Mouse (Mus musculus) CH12.LX (cell line): Measurements from ENCODE around the gene Mettl4. TPM values are rescaled to one million over a fixed set of nuclear protein-coding genes. Genes with fewer than 3 reads are reported as not detected.
A peak's percentile ranks its signal among the peaks of the same experiment; 100 is the strongest.

Source experiments
- DNase-seq: peaks from one replicate; pipeline ENCODE4 v3.0.0-alpha.2; 2013; ENCODE audit errors: extremely low read depth
- H3K27ac ChIP-seq: 2 replicates; pipeline ENCODE4 v1.5.1; 2012; ENCODE audit warnings: low read depth, mild to moderate bottlenecking, control low read depth, moderate library complexity; ENCODE audit not compliant: insufficient read depth
- H3K27me3 ChIP-seq: replicated peaks from 2 replicates; pipeline ENCODE3; 2012; ENCODE audit warnings: inconsistent platforms
- H3K36me3 ChIP-seq, 2 experiments: replicated peaks in 1 of 2; 2 replicates each; pipeline versions ENCODE3 to v1.6.1; 2012; ENCODE audit warnings: inconsistent platforms in 1 of 2, low read length in 1 of 2, mild to moderate bottlenecking in 1 of 2, mixed read lengths in 1 of 2, moderate library complexity in 1 of 2; ENCODE audit not compliant: control insufficient read depth in 1 of 2, insufficient read depth in 1 of 2
- H3K4me1 ChIP-seq, 2 experiments: 2 replicates each; pipeline ENCODE4 v1.6.1; 2012; ENCODE audit warnings: inconsistent platforms in 1 of 2, moderate library complexity in 1 of 2; ENCODE audit not compliant: insufficient read depth in 2 of 2, control insufficient read depth in 1 of 2
- H3K4me2 ChIP-seq: 2 replicates; pipeline ENCODE4 v1.6.1; 2012; ENCODE audit warnings: low read depth, mild to moderate bottlenecking, control low read depth; ENCODE audit not compliant: poor library complexity, insufficient read depth, severe bottlenecking
- H3K4me3 ChIP-seq, 3 experiments: fragments of 150-350 bp in 1 of 3; sonication (generic) in 1 of 3; replicated peaks in 1 of 3; 2 replicates each; pipeline versions ENCODE3 to v1.5.1; 2011 to 2012; ENCODE audit warnings: low read depth in 2 of 3, low read length in 2 of 3, mild to moderate bottlenecking in 2 of 3, moderate library complexity in 2 of 3, control low read depth in 1 of 3, improper control_type of control experiment in 1 of 3, inconsistent platforms in 1 of 3, mixed read lengths in 1 of 3; ENCODE audit not compliant: poor library complexity in 1 of 3
- H3K79me2 ChIP-seq: replicated peaks from 2 replicates; pipeline ENCODE4 v1.6.1; 2012; ENCODE audit warnings: mild to moderate bottlenecking, moderate library complexity; ENCODE audit not compliant: control insufficient read depth, poor library complexity, insufficient read depth, severe bottlenecking; ENCODE audit errors: extremely low read depth
- H3K9ac ChIP-seq: 2 replicates; pipeline ENCODE4 v1.6.1; 2012; ENCODE audit warnings: low read depth, mild to moderate bottlenecking, control low read depth, moderate library complexity; ENCODE audit not compliant: insufficient read depth
- H3K9me3 ChIP-seq: replicated peaks from 2 replicates; pipeline ENCODE3; 2012; ENCODE audit warnings: low read length, inconsistent platforms, mixed read lengths
- CHD1 ChIP-seq: IDR thresholded peaks from 2 replicates; pipeline ENCODE4 v1.6.1; 2012; ENCODE audit warnings: low read depth, low read length, improper control_type of control experiment, inconsistent platforms
- CTCF ChIP-seq, 2 experiments: IDR thresholded peaks in 1 of 2; conservative IDR thresholded peaks in 1 of 2; 2 replicates each; pipeline ENCODE4 v1.5.1; 2011 to 2012; ENCODE audit warnings: low read depth in 2 of 2, low read length in 2 of 2, improper control_type of control experiment in 1 of 2, inconsistent platforms in 1 of 2, mild to moderate bottlenecking in 1 of 2, moderate library complexity in 1 of 2
- E2F4 ChIP-seq: IDR thresholded peaks from 2 replicates; pipeline ENCODE4 v1.6.1; 2011; ENCODE audit warnings: low read depth, low read length, improper control_type of control experiment; ENCODE audit not compliant: insufficient replicate concordance
- ELF1 ChIP-seq: IDR thresholded peaks from 2 replicates; pipeline ENCODE4 v1.6.1; 2014; ENCODE audit warnings: low read depth, mild to moderate bottlenecking, inconsistent platforms, low read length, improper control_type of control experiment
- EP300 ChIP-seq: IDR thresholded peaks from 2 replicates; pipeline ENCODE4 v1.6.1; 2011; ENCODE audit warnings: low read length, improper control_type of control experiment
- ETS1 ChIP-seq: conservative IDR thresholded peaks from 2 replicates; pipeline ENCODE4 v1.6.1; 2012; ENCODE audit warnings: low read depth, mild to moderate bottlenecking, inconsistent platforms, low read length, improper control_type of control experiment, moderate library complexity
- GABPA ChIP-seq: IDR thresholded peaks from 2 replicates; pipeline ENCODE4 v1.6.1; 2012; ENCODE audit warnings: low read depth, low read length, improper control_type of control experiment, inconsistent platforms; ENCODE audit not compliant: insufficient replicate concordance
- KAT2A ChIP-seq: IDR thresholded peaks from 2 replicates; pipeline ENCODE4 v1.6.1; 2012; ENCODE audit warnings: low read length, improper control_type of control experiment, inconsistent platforms; ENCODE audit not compliant: insufficient replicate concordance
- MEF2A ChIP-seq: IDR thresholded peaks from 2 replicates; pipeline ENCODE4 v1.6.1; 2014; ENCODE audit warnings: low read depth, mild to moderate bottlenecking, inconsistent platforms, low read length, improper control_type of control experiment, borderline replicate concordance
- POLR2A ChIP-seq: IDR thresholded peaks from 2 replicates; pipeline ENCODE4 v1.6.1; 2011; ENCODE audit warnings: low read depth, mild to moderate bottlenecking, improper control_type of control experiment, low read length
- UBTF ChIP-seq: IDR thresholded peaks from 2 replicates; pipeline ENCODE4 v1.6.1; 2012; ENCODE audit warnings: low read depth, mild to moderate bottlenecking, inconsistent platforms, low read length, improper control_type of control experiment, moderate library complexity
- USF1 ChIP-seq: IDR thresholded peaks from 2 replicates; pipeline ENCODE4 v1.6.1; 2014; ENCODE audit warnings: low read depth, mild to moderate bottlenecking, inconsistent platforms, low read length, improper control_type of control experiment
- ZC3H11A ChIP-seq: IDR thresholded peaks from 2 replicates; pipeline ENCODE4 v1.6.1; 2012; ENCODE audit warnings: low read depth, mild to moderate bottlenecking, inconsistent platforms, low read length, improper control_type of control experiment
- ZKSCAN1 ChIP-seq: IDR thresholded peaks from 2 replicates; pipeline ENCODE4 v1.6.1; 2012; ENCODE audit warnings: low read depth, inconsistent platforms, low read length, improper control_type of control experiment, borderline replicate concordance
- ZNF384 ChIP-seq: IDR thresholded peaks from 2 replicates; pipeline ENCODE4 v1.6.1; 2012; ENCODE audit warnings: low read depth, low read length, improper control_type of control experiment, inconsistent platforms
- dilution Hi-C: fragments of 300-500 bp; cut with MboI; formaldehyde crosslinking; loops from 2 replicates; pipeline ENCODE4 v1.14.3; 2020; ENCODE audit warnings: low sequenced_read_pairs; ENCODE audit not compliant: extremely low pct_unique_long_range_greater_than_20kb, extremely low pct_ligation_motif_present
- in situ Hi-C: fragments of 300-500 bp; cut with MboI; formaldehyde crosslinking; loops from 3 replicates; pipeline ENCODE4 v1.14.3; 2019; ENCODE audit warnings: low sequenced_read_pairs, low pct_ligation_motif_present, low pct_unique_long_range_greater_than_20kb, mixed read lengths
- polyA plus RNA-seq: library from polyadenylated mRNA; unstranded; fragments of >175 nt; gene quantifications from 2 replicates; pipeline ENCODE4 v1.2.1, GENCODE M21; 2012; ENCODE audit warnings: low read depth; ENCODE audit not compliant: insufficient read length
- total RNA-seq, 2 experiments: library from RNA; depleted of rRNA; stranded (reverse); fragments of 300-350 nt in 1 of 2; fragments of >200 nt in 1 of 2; gene quantifications; 2 replicates each; pipeline ENCODE4 v1.2.3; 2012 to 2014

Mettl4 gene
- total and polyA plus RNA-seq, 3 experiments: 12.4 to 24.4 (median 22.9) TPM

- H3K9me3 ChIP-seq: no peaks in the 10 kb centered on the region
- H3K27ac ChIP-seq: no peak overlapping the region
- H3K9ac ChIP-seq: no peak overlapping the region
- H3K79me2 ChIP-seq: no peaks in the 10 kb centered on the region
- no peak for TF ChIP-seq EP300
- TF ChIP-seq ZC3H11A: no peak
- TF ChIP-seq ZNF384: no peak
- TF ChIP-seq ETS1: no peak
- TF ChIP-seq GABPA: no peak
- TF ChIP-seq MEF2A: no peak
- no peak for TF ChIP-seq USF1
- no peak for TF ChIP-seq KAT2A
- no peak for TF ChIP-seq CHD1
- no peak for TF ChIP-seq POLR2A
- no peaks in the 10 kb centered on the region for H3K4me1 ChIP-seq
- H3K27me3 ChIP-seq: no peaks in the 10 kb centered on the region
- in situ Hi-C loops: no loop called here
- H3K36me3 ChIP-seq: peaks cover 9 to 22% of the 10 kb centered on the region in 2 experiments
- DNase-seq: no peak
- no peak overlapping the region for H3K4me3 ChIP-seq
- dilution Hi-C loops: no loop called here
- H3K4me2 ChIP-seq: no peak overlapping the region
These were observed 29.2 kb upstream of the Mettl4 start for GRCm38 (mm10) chr17:94778871-94779482.

DNA sequence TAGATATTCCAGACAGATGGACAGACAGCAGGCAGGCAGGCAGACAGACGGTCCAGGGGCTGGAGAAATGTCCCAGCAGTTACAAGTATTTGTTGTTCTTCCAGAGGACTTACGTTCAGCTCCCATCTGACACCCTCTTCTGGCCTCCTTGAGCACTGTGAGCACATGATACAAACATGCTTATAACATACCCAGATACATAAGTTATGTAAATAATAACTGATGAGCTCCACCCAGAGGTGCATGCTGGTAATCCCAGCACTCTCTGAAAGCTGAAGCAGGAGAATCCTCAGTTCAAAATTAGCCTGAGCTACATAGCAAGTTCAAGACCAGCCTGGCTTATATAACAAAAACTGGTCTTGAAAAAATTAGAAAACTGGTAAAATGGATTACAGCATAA lies 18.7 kb upstream of the Mettl4 start:
- Histone ChIP-seq H3K4me3 (no peak overlapping the region), H3K27me3 (no peaks in the 10 kb centered on the region), H3K4me1 (peaks cover 0 to 48% of the 10 kb centered on the region in 2 experiments; a peak in 2 of 4 replicates), H3K9me3 (no peaks in the 10 kb centered on the region), H3K27ac (no peak overlapping the region), H3K79me2 (no peaks in the 10 kb centered on the region), H3K9ac (no peak overlapping the region), H3K36me3 (peaks cover 32 to 68% of the 10 kb centered on the region in 2 experiments), H3K4me2 (no peak overlapping the region)
- DNase-seq: no peak
- dilution Hi-C loops: no loop called here
- in situ Hi-C loops: no loop called here
- TF ChIP-seq CTCF (conservative IDR thresholded peaks at IDR 0.05 in 1 of 2, IDR thresholded peaks at IDR 0.05 in 1 of 2; ENCODE audit: low read depth in 2 of 2, low read length in 2 of 2) (peak in 1 of 2 experiments; percentile 24; a peak in 1 of 4 replicates), ZKSCAN1 (no peak)

DNA sequence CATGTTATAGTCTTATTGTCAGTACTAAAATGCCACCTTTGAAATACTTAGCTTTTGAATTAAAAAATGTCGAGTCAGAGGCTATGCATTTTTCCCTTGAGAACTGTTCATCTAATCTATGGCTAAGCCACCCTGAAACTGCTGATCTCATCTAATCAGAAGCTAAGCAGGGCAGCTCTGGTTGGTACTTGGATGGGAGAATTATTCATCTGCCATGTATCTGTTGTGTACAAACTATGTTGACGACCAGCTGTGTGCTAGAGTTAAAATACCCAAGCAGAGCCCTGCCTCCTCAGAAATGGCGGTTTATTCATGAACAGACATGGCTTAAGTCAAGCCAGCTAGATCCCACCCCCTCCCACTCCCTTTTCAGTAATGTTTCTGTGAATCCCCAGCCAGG lies 14.9 kb upstream of the Mettl4 start:
- H3K4me1 ChIP-seq: peaks cover 6 to 75% of the 10 kb centered on the region in 2 experiments
- DNase-seq: no peak
- H3K4me3 ChIP-seq: no peak overlapping the region
- in situ Hi-C loops: no loop called here
- H3K27ac ChIP-seq: no peak overlapping the region
- TF ChIP-seq CTCF (conservative IDR thresholded peaks at IDR 0.05 in 1 of 2, IDR thresholded peaks at IDR 0.05 in 1 of 2; ENCODE audit: low read depth in 2 of 2, low read length in 2 of 2) (no peak), E2F4 (no peak), ELF1 (no peak), UBTF (no peak), USF1 (no peak)
- TF ChIP-seq, all 38 proteins: peak for 0
- H3K9me3 ChIP-seq: no peaks in the 10 kb centered on the region
- no peaks in the 10 kb centered on the region for H3K79me2 ChIP-seq
- dilution Hi-C loops: no loop called here
- no peak overlapping the region for H3K4me2 ChIP-seq
- H3K27me3 ChIP-seq: no peaks in the 10 kb centered on the region
- H3K9ac ChIP-seq: no peak overlapping the region
- H3K36me3 ChIP-seq: peaks cover 30 to 52% of the 10 kb centered on the region in 2 experiments
